Mouse (Mus musculus) thymus, postnatal 10 days (tissue): Measurements from ENCODE around the gene Rab11fip5.

Experiments used
- DNase-seq, 2 experiments: peaks; one replicate each; pipeline ENCODE4 v3.0.0; 2021; ENCODE audit warnings: low spot score in 2 of 2

Gene Rab11fip5

GRCm38 (mm10) chr6:85348133-85348532, 26.3 kb downstream of the Rab11fip5 start:
- no peak for DNase-seq

DNA sequence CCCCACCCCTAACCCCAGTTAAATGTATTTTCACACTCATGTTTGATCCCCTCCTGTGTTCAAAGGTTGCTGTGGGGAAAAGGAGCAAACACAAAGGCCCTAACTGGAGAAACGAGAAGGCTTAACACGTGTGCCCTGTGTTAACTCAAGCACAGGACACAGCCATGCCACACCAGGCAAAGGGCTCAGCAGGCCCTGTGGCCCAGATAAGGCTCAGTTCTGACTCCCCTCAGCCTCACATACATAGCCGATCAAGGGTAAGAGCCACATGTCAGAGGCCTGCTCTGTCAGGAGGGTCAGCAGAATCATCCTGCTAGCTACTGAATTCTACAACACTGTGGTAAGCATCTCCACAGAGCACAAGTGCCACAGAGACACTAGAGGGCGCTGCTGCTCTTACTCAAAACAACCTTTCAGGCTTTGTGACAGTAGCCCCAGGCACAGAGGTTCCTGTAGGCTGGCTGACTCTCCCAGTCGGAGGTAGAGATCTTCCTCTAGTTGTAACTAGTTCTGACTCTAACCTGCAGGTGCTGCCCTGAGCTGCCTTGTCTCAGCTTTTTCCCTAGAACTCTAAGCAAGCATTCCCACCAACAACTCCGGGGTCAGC, 28.3 kb downstream of the Rab11fip5 start:
- peak; percentile 63 to 86 for DNase-seq

- DNase-seq, result no peak
Measured at GRCm38 (mm10) chr6:85344929-85345328, 29.5 kb downstream of the Rab11fip5 start.

DNA sequence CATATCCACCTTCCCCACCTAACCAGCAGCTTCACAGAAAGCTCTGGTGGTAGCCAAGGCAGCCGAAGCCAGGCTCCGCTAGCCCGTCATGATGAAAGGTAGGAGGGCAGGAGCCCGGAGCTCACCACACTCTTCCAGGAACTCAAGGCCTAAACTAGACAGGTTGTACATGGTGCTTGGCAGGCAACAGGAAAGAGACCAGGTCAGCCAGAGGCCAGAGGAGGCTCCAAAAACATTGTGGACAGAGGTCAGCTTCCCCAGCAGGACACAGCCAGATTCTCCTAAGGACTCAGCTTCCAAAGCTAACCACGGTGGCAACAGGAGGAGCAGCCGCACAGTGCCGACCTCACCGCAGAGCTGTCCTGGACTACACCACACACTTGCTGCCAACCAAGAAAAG, 31.4 kb downstream of the Rab11fip5 start:
- DNase-seq, result no peak

GRCm38 (mm10) chr6:85341814-85342501, 32.5 kb downstream of the Rab11fip5 start:
- DNase-seq, result no peak

- DNase-seq, result no peak
Measured at GRCm38 (mm10) chr6:85340184-85340583, 34.2 kb downstream of the Rab11fip5 start.

DNA sequence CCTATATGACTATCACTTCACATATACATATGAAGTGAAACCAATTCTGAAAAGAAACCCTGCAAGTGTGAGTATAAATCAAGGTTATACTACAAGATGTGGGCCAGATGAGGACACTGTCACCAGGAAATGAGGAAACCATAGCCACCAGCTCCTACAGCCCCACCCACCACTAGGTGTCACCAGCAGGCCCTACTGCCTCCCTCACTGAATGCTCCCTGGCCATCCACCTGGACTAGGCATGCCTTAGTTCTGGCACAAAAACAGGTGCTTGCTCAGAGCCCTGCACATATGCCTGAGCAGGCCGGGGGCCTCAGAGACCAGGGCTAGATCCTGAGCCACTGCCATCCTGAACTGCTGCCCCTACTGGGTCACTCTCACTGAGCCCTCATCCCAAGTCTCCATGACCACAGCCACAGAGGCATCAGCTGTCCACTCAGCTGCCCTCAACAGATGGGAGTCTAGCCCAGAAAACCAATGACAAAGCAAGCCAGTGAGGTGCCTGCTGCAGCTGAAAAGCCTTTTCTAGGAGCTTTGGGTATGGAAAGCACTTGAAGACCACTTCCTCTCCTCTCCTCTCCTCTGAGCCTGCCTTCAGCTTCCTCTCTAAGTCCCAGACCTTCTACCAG, 35.0 kb downstream of the Rab11fip5 start:
- peak; percentile 20 to 58 for DNase-seq

DNA sequence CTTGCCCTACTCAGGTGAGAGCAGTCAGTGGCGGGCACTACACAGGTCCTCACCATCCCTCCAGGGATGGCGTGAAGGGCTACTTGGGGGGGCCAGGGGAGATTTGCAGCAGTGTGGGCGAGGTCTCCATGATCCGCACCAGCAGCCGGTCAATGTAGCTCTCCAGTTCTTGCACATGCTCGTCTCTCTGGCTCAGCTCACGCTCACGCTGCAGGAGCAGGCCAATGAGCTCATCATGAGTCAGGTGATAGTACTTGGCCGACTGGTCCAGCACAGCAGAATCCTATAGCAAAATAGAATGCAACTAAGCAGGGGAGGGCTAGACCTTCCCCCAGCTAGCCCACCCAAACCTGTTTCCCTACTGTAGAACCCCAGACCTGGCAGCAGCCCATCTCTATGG, 37.5 kb downstream of the Rab11fip5 start:
- no peak for DNase-seq

GRCm38 (mm10) chr6:85335352-85335751, 39.1 kb downstream of the Rab11fip5 start:
- no peak for DNase-seq

DNA sequence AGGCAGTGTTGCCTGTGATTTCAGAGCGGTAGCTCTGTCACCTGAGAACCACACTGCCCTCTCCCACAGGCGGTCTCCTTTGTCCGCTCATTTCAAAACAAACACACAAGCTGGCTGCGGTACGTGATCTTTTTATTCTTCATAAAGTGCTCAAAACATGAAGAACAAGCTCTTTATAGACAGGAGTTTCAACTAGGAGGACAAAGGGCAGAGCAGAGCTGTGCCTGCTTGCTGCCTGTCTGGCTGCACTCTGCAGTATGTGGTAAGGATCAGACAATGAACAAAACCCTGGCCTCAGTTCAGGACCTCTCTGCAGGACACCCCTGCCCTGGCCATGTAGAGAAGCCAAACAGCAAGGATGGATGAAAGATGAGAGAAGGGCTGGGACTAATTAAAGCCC, 39.6 kb downstream of the Rab11fip5 start:
- no peak for DNase-seq

DNA sequence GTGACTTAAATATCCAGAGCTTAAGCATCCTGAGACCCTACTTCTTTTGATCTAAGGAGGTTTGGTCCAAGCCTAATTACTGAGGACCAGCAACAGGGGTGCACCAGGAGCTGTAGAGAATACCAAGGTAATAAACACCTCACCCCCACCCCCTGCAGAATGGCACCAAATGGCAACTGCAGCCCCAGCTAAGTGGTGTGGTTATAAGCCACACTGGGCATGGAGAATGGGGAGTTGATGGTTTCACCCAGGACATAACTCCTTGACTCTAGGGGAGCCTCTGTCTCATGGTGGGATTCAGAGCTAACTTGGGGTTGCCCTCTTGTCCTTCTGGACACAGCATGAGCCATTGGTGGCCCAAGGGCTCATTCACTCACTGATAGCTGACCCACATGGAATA, 40.2 kb downstream of the Rab11fip5 start:
- no peak for DNase-seq

DNA sequence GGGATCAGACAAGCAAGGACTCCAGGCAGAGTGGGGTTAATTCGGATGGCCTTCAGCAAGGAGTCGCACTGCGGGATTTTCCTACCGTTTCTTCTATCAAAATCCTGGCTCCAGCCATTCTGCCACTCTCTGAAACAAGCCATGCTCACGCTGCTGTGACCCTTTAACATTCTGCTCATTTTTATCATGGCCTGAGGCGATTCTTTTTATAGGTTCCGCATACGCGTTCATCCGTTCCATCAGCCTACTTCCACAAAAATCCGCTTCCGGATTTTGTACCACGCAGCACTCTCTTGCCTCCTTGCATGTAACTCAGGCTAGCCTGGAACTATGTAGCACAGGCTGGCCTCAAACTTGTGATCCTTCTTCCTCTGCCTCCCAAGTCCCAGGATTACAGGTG, 40.7 kb downstream of the Rab11fip5 start:
- peak in 1 of 2 experiments; percentile 21 for DNase-seq

DNA sequence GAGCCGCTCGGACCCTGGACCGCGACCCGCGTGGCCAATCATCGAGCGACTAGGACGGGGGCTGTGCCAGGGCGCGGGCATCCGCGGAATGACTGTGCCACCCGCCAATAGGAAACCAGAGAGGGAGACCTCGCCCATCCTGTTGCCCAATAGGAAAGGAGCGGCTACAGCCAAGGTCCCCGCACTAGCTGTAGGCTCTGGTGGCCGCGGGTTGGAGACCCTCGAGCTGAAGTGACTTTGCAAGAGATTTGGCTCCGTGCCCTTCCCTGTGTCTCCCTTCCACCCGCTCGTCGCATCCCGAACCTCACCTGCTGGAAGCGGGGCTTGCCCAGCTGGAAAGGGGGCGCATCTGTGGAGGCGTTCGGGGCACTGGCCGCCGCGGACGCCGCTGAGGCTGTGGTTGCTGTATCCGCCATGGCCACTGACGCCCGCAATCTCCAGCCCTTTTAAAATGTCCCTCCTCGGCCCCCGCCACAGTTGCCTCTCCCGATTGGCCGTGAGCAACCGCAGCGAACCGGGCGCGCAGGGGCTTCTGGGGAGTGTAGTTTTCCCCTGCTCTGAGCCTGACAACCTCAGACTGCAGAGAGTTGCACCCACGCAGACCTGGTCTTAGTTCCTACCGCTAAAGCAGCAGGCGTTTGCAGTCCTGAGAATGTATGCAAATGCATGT, 41.3 kb downstream of the Rab11fip5 start, which contains the start of gene Sfxn5:
Gene Sfxn5 (minus strand): TSS at position 423 of the 670 bp plus-strand sequence.
- DNase-seq, result peak; percentile 92 to 94

- DNase-seq, result no peak
Measured at GRCm38 (mm10) chr6:85332351-85332999, 42.0 kb downstream of the Rab11fip5 start.

DNA sequence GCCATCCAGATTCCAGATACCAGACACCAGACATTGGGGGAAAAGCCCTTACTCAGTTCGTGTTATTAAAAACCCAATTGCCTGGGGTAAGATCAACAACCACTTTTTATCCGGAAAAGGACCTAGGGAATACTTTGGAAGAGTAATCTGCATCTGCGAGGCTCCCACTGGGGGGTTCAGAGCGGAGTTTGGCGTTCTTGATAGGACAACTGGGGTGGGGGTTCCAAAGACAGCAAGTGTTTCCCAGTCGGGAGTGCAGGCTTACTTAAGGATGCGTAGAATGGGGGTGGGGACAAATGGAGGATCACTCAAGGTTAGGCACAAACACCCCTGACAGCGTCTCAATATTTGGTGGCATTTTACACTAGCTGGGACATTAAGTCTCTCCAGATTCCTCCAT, 42.7 kb downstream of the Rab11fip5 start:
- no peak for DNase-seq

DNA sequence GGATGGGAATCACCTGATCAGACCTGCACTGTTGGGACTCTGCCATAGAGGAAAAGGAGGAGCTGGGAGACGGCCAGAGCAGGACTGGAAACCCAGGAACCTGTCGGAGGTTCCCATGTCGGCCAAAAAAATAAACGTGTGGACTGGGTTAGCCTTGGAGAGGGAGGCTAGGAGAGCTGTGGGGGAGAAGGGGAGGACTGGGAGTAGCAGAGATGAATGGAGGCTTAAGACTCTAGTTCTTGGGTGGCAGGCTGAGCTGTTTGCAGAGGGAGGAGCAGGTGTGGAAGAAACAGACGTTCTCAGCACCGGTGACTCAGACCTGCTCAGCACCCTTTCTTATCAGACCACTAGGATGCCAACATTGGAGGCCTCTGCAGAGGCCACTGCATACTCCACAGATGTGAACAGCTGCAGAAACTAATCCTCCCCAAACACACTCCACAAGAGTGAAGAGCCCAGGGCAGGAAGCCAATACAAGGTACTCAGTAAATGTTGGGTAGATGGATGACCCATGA, 43.2 kb downstream of the Rab11fip5 start:
- no peak for DNase-seq

DNA sequence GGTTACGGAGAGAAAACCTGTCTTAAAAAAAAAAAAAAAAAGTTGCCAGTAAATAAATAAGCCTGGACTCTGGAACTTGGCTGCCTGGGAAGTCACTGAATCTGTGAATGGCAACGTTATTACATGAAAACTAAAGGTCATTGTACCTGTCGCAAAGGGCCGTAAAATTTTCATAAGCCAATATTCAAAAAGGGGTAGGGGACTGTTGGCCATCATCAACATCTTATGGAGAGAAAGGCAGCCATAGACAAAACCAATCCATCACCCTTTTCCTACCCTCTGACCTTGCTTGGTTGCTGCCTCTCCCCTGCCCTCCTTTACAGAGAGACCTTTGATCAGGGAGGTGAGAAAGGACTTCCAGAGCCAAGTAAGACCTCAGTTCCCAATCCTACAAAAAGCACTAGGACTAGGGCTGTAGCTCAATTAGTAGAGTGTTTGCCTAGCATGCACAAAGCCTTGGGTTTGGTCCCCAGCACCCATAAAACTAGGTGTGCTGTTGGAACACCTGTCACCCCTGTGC, 44.7 kb downstream of the Rab11fip5 start:
- DNase-seq, result no peak

DNA sequence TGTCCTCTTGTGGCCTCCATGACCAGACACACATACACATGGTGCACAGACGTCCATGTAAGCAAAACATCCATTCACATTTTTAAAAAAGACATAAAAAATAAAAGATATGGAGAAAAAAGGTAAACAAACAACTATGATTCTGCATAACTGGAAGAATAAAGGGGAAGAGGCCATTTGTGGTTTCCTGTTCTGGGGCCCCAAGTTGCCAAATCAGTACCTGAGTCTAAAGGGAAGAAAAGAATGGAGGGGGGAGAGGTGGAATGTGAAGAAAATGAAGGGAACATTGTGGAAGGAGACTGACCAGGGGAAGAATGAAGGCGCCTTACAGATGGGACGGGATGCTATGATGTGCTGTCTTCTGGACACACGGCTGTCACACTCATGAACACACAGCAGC, 47.9 kb downstream of the Rab11fip5 start:
- no peak for DNase-seq

- DNase-seq, result no peak
Measured at GRCm38 (mm10) chr6:85325109-85325508, 49.3 kb downstream of the Rab11fip5 start.

GRCm38 (mm10) chr6:85320445-85320866, 54.0 kb downstream of the Rab11fip5 start:
- no peak for DNase-seq

GRCm38 (mm10) chr6:85316211-85316610, 58.2 kb downstream of the Rab11fip5 start:
- no peak for DNase-seq
